Mouse (Mus musculus) intestine, postnatal 0 days (tissue): ENCODE measurements at regions not wholly inside any gene's neighbourhood (a gene's known extent, or its start where the extent isn't known, plus 50 kb on each side); places are given as distances from the start of the nearest gene placed in this dataset.

Experiments used
- ATAC-seq: fragments of 200-750 bp; cut with Nextera tagmentation; 2 replicates; pipeline ENCODE4 v1.8.0; 2017; ENCODE audit warnings: mild to moderate bottlenecking, moderate TSS enrichment, moderate library complexity
- H3K27ac ChIP-seq: fragments of 300-500 bp; sonication (generic); 2 replicates; pipeline ENCODE4 v1.5.1; 2014; ENCODE audit warnings: mild to moderate bottlenecking, low read depth, low read length, moderate library complexity
- H3K27me3 ChIP-seq: fragments of 300-500 bp; sonication (generic); replicated peaks from 2 replicates; pipeline ENCODE4 v1.6.1; 2014; ENCODE audit warnings: low read length, mixed read lengths; ENCODE audit not compliant: control insufficient read depth, insufficient read depth
- H3K36me3 ChIP-seq: fragments of 300-500 bp; sonication (generic); 2 replicates; pipeline ENCODE4 v1.6.1; 2014; ENCODE audit warnings: mild to moderate bottlenecking, moderate library complexity; ENCODE audit not compliant: control insufficient read depth, insufficient read depth
- H3K4me1 ChIP-seq: fragments of 300-500 bp; sonication (generic); replicated peaks from 2 replicates; pipeline ENCODE4 v1.6.1; 2014; ENCODE audit warnings: antibody characterized with exemption, low read length, mixed read lengths; ENCODE audit not compliant: control insufficient read depth, insufficient read depth
- H3K4me2 ChIP-seq: fragments of 300-500 bp; sonication (generic); replicated peaks from 2 replicates; pipeline ENCODE4 v1.6.1; 2014; ENCODE audit warnings: low read depth, mild to moderate bottlenecking, moderate library complexity
- H3K4me3 ChIP-seq: fragments of 300-500 bp; sonication (generic); 2 replicates; pipeline ENCODE4 v1.5.1; 2014; ENCODE audit warnings: low read depth, low read length
- H3K9ac ChIP-seq: fragments of 300-500 bp; sonication (generic); 2 replicates; pipeline ENCODE4 v1.6.1; 2014; ENCODE audit warnings: mild to moderate bottlenecking, low read depth, low read length
- H3K9me3 ChIP-seq: fragments of 300-500 bp; sonication (generic); 2 replicates; pipeline ENCODE4 v1.6.1; 2016; ENCODE audit warnings: mixed run types; ENCODE audit not compliant: control insufficient read depth
- CTCF ChIP-seq: sonication (generic); IDR thresholded peaks from 2 replicates; pipeline ENCODE4 v1.5.1; 2016; ENCODE audit warnings: low read depth, mild to moderate bottlenecking, control low read depth, antibody characterized with exemption, moderate library complexity
- WGBS: fragments of 180-500 bp; shearing (Covaris S2); extraction: QIAGEN DNeasy Blood & Tissue Kit; methylation state at CpG from one replicate; pipeline ENCODE4 v1.1.7; 2014; 5-methylcytosine and 5-hydroxymethylcytosine counted together

GRCm38 (mm10) chr1:163650577-163651180, 74.4 kb downstream of the Mettl11b start:
- Histone ChIP-seq H3K4me3 (no peak overlapping the region), H3K9me3 (no peaks in the 10 kb centered on the region), H3K4me2 (no peak overlapping the region), H3K4me1 (no peaks in the 10 kb centered on the region), H3K9ac (no peak overlapping the region), H3K27me3 (no peaks in the 10 kb centered on the region), H3K27ac (no peak overlapping the region), H3K36me3 (no peaks in the 10 kb centered on the region)
- WGBS, result 68% methylated on average over 5 of the region's 5 CpGs
- TF ChIP-seq CTCF, result no peak
- no peak for ATAC-seq

- WGBS, result 88% methylated on average over 1 of the region's 1 CpGs
- Histone ChIP-seq H3K9ac (no peak overlapping the region), H3K4me1 (no peaks in the 10 kb centered on the region)
Observed at GRCm38 (mm10) chr1:163642091-163642490, 82.9 kb downstream of the Mettl11b start.

GRCm38 (mm10) chr1:163640527-163641228, 84.4 kb downstream of the Mettl11b start:
- no peak for TF ChIP-seq CTCF
- Histone ChIP-seq H3K36me3 (no peaks in the 10 kb centered on the region), H3K4me3 (no peak overlapping the region), H3K4me2 (no peak overlapping the region), H3K4me1 (no peaks in the 10 kb centered on the region), H3K9ac (no peak overlapping the region), H3K9me3 (no peaks in the 10 kb centered on the region), H3K27me3 (no peaks in the 10 kb centered on the region), H3K27ac (no peak overlapping the region)
- 69% methylated on average over 9 of the region's 9 CpGs for WGBS
- ATAC-seq, result no peak

More at GRCm38 (mm10) chr1:163642091-163642490, 82.9 kb downstream of the Mettl11b start:
- no peak overlapping the region for H3K27ac ChIP-seq
- H3K36me3 ChIP-seq, result no peaks in the 10 kb centered on the region
- TF ChIP-seq CTCF, result no peak
- H3K9me3 ChIP-seq, result no peaks in the 10 kb centered on the region
- no peak overlapping the region for H3K4me3 ChIP-seq
- ATAC-seq, result no peak
- H3K27me3 ChIP-seq, result no peaks in the 10 kb centered on the region
- H3K4me2 ChIP-seq, result no peak overlapping the region

- Histone ChIP-seq H3K4me1 (no peaks in the 10 kb centered on the region), H3K4me3 (no peak overlapping the region), H3K9me3 (no peaks in the 10 kb centered on the region), H3K4me2 (no peak overlapping the region), H3K27ac (no peak overlapping the region), H3K27me3 (no peaks in the 10 kb centered on the region), H3K36me3 (no peaks in the 10 kb centered on the region), H3K9ac (no peak overlapping the region)
- TF ChIP-seq CTCF, result no peak
- ATAC-seq, result no peak
- 76% methylated on average over 5 of the region's 5 CpGs for WGBS
Observed at GRCm38 (mm10) chr1:163630291-163630812, 94.7 kb downstream of the Mettl11b start.

- TF ChIP-seq CTCF, result no peak
- Histone ChIP-seq H3K9me3 (no peaks in the 10 kb centered on the region), H3K4me3 (no peak overlapping the region), H3K4me1 (no peaks in the 10 kb centered on the region), H3K4me2 (no peak overlapping the region), H3K9ac (no peak overlapping the region), H3K36me3 (no peaks in the 10 kb centered on the region), H3K27me3 (no peaks in the 10 kb centered on the region), H3K27ac (no peak overlapping the region)
- WGBS, result 82% methylated on average over 4 of the region's 4 CpGs
- no peak for ATAC-seq
Observed at GRCm38 (mm10) chr1:163624887-163625286, 100.1 kb downstream of the Mettl11b start.

- no peak overlapping the region for H3K27ac ChIP-seq
- H3K4me1 ChIP-seq, result no peaks in the 10 kb centered on the region
- no peak overlapping the region for H3K4me3 ChIP-seq
- H3K9me3 ChIP-seq, result no peaks in the 10 kb centered on the region
- no peaks in the 10 kb centered on the region for H3K27me3 ChIP-seq
- no peak for TF ChIP-seq CTCF
- H3K9ac ChIP-seq, result no peak overlapping the region
- no peak for ATAC-seq
- no peak overlapping the region for H3K4me2 ChIP-seq
- 85% methylated on average over 3 of the region's 3 CpGs for WGBS
- H3K36me3 ChIP-seq, result no peaks in the 10 kb centered on the region
Observed at GRCm38 (mm10) chr1:163621293-163621692, 103.7 kb downstream of the Mettl11b start.
